Mouse (Mus musculus) urinary bladder, postnatal 10 days (tissue): Measurements from ENCODE around the gene Gripap1.
"Not testable (repeated sequence)": the region's sequence is repeated elsewhere in the genome, so short reads cannot be mapped to it uniquely, and the experiment has no call there.

Experiments used
- DNase-seq: peaks from one replicate; pipeline ENCODE4 v3.0.0; 2022; ENCODE audit warnings: low spot score

Gripap1 gene

DNA sequence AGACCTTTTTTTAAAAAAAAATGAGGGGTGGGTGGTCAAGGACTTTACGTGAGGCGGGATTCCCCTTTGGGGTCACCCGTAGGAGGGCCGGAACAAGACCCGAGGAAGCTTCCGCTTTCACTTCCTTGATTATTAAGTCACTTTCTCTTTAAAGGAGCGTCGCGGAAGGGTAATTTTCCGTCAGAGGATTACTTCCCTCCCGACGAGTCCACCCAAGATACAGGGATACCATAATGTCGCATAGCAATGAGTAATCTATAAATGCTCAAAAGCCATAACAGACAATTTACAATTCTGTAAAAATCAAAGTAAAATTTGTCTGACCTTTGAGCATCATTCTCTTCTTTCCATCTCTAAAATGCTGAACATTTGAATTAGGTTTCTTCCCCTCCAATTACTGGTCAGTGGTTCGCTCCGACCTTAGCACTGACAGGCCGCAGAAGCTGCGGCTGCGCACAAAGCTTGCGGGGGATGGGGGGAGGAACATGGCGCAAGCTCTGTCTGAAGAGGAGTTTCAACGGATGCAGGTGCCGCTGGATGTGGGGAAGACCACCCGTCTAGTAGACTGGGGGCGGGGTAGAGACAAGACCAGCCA is at the start of gene Gripap1:
TSS of gene Gripap1 (plus strand) at position 224 of the 595 bp plus-strand sequence.
- DNase-seq = no peak

DNA sequence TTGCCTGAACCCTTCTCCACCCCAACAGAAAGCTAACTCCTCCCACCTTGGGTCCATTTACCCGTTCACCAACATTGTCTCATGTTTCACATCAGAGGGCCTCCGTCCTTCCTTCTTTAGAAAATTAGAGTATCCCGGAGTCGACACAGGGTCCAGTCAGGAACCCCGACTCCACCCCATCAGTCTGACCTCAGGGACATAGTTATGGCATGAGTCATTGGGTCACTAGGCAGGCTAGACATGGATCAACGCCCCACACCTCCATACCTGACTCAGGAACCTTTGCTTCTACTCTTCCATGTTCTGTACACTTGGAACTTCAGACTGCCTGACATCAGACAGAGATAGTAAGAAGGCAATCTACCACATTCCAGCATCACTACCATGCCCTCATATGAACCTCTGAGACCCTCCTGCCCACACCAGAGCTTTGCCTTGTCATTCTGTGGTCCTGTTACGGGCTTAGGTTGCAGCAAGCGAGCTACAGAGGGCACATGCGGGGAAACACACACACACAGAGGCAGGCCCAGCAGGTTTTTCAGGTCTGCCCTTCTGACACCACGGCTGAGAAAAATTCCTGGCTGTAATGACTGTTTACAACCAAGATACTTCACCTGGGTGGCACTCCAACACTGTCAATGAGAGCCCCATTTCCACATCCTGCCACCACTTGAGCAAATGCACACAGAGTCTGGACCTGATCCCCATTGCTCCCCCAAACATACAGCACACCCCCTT is 49.3 kb upstream of the Gripap1 start:
- DNase-seq = no peak

DNA sequence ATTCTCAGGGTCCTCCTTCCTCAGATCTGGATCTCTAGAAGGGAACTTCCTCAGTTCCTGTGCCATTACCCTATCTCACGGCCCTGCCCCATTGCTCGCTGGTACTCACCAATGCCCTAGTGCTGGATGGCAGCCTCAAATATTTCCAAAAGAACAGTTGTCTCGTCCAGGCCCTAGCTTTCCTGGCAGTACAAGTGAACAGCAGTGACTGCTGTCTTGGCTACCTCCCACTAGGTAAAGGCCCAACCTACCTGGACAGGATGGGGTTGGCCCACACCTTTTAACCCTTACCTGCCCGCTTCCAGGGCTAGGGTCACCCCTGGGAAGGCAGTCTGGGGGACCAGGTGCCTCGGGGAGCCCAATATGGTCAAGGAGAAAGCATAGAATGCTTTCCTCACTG is 48.5 kb upstream of the Gripap1 start:
- DNase-seq = no peak

DNA sequence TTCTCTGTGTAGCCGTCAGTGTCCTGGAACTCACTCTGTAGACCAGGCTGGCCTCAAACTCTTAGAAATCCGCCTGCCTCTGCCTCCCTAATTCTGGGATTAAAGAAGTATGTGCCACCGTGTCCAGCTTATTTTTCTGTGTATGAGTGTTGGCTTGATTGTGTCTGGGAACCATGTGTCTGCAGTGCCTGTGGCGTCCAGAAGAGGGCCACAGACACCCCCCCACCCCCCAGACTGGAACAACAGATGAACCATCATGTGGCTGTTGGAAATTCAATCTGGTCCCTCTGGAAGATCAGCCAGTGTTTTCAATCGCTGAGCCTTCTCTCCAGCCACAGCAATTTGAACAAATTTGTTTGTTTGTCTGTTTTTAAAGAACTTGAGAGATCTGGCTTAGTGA is 46.1 kb upstream of the Gripap1 start:
- no peak for DNase-seq

DNA sequence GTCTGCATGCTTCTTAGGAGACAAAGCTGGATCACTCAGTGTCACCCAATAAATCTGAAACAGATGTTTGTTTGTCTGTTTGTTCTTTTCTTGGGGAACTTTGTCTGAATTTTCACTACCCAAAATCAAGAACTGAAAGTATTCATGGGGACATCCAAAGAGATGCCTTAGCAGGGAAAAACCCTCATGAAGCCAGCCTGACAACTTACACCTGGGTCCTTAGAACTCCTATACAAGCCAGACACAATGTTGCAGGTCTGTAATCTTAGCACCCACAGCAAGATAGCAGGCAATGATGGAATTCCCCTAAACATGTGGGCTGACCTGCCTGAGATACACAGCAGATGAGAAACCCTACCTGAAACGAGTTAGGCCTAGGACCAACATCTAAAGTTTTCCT is 44.6 kb upstream of the Gripap1 start:
- no peak for DNase-seq

DNA sequence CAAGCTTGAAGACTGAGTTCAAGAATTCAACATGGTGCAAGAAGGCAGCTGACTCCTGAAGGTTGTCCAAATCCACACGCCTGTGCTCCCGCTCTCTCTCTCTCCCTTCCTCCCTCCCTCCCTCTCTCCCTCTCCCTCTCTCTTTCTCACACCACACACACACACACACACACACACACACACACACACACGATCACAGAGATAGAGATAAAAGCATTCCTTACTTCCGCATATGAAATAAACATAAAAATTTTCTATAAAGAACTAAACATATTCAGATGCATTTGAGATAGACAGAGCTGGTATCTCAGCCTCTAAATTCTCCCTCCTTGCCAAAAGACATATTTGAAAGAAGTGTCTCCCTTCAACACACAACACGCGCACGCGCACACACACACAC is 44.1 kb upstream of the Gripap1 start:
- DNase-seq = no peak

DNA sequence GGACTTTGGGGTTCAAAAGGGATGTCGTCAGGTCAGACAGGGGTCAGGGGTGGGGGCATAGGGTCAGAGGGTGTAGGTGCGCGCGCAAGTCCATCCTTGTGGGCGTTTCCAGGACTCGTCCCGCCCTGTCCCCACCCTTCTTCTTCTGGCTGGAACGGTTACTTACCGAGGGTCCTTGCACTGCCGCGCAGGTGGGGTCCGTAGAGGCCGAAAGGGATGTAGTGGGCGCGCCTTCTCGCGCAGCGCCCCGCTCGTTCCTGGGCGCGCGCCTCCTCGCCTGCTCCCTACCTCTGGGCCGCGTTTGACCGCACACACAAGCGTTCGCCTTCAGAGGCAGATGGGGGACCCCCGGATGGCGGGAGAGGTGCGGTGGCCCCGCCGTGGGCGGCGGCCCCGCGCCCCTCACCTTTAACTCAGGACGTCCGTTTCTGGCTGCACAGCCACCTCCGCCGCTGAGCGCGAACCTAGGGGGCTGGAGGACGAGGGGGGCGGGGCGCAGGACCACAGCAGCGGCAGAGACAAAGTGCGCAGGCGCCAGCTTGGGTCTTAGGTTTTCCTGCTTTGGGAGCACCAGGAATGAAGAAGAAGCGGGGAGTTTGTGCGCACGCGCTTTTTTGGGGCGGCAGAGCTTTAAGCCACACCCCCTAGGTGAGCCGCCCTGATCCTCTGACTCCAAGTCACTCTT is 39.0 kb upstream of the Gripap1 start, which contains the start of gene Ccdc120:
TSS of gene Ccdc120 (minus strand) at position 474 of the 685 bp plus-strand sequence.
- DNase-seq = no peak

DNA sequence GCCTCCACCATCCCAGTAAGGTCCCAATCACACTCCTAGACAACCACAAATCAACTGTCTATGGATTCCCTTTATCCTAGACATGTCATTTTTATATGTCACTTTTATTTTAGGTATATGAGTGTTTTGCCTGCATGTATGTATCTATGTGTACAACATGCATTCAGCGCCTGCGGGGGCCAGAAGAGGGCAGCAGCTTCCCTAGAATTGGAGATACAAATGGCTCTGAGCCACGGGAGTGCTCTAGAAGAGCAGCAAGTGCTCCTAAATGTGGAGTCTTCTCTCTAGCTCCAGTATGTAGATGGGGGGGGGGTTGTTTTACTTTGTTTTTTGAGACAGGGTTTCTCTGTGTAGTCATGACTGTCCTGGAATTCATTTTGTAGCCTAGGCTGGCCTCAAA is 35.9 kb upstream of the Gripap1 start:
- DNase-seq = not testable (repeated sequence)

DNA sequence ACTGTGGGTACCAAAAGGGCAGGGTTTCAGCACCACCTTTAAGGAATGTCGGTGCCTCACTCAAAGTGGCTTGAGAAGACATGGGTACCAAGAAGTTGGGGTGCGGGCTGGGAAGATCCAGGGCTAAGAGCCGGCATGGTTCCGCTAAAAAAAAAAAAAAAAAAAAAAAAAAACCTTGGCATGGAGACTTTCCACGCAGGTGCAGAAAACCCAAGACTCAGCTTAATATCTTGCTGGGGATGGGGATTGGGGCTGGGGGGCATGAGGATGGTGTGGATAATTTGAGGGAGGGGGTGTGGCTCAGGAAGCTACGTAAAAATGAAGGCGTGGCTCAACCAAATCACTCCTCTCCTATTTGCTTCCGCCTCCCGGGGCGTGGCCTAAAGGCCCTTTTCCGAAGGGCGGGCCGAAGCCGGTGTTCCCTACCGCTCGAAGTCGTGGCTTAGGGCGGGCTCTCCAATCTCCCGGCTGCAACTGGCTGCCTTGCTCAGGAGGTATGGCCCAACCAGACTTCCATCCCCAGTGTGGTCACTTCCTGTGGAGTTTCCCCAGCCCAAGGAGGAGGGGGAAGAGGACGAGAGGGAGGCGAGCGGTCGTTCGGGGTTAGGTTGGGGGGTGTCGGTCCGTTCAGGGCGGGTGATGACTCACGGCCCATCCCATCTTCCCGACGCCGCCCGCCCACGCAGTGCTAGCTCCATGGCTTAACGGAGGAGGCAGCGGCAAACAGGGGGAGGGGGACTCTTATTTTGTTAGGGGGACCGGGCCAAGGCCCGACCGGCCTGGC is 27.2 kb upstream of the Gripap1 start, which contains the start of gene Tfe3:
TSS of gene Tfe3 (plus strand) at position 424 of the 784 bp plus-strand sequence.
- peak; percentile 54 for DNase-seq

DNA sequence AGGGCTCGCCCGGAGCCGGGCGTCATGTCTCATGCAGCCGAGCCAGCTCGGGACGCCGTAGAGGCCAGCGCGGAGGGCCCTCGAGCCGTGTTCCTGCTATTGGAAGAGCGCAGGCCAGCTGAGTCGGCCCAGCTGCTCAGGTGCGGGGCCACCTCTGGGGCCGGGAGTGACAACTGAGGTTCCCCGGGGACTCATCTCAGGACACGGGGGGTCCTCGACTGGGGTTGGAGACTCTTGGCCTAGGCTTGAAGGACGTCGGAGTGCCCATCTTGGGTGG is 26.7 kb upstream of the Gripap1 start:
- DNase-seq = no peak

DNA sequence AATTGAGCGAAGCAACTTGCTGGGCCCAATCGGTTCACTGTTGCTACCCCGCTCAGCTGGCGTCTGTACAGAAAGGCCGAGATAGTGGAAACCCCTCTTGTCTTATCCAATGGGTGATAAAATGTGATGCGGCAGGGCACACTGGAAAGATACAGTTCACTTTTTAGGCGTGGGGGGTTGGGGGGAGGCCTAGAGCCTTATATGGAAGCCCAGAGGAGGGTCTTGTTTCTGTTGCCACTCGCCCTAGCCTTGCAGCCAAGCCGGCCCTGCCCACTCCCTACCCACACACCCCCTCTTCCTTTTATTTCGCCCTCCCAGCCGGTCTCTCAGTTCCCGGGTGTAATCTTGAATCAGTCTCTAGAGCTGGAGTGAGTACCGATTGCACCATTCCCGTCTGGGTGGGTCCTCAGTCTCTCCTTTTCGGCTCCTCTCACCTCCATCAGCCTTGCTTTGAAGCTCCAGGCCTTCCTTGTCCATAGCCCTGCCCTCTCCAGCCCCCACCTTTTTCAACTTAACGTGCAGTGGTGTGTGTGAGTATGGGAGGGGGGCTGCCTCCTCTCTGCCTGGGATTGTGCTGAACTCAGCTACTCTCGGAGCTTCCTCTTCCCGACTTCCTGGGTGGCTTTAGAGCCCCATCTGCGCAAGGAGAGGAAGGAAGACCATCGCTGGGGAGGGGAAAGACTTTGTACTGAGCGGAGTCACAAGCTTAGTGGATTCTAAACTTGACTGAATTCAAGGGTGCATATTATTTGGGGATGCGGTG is 25.8 kb upstream of the Gripap1 start:
- DNase-seq = no peak

DNA sequence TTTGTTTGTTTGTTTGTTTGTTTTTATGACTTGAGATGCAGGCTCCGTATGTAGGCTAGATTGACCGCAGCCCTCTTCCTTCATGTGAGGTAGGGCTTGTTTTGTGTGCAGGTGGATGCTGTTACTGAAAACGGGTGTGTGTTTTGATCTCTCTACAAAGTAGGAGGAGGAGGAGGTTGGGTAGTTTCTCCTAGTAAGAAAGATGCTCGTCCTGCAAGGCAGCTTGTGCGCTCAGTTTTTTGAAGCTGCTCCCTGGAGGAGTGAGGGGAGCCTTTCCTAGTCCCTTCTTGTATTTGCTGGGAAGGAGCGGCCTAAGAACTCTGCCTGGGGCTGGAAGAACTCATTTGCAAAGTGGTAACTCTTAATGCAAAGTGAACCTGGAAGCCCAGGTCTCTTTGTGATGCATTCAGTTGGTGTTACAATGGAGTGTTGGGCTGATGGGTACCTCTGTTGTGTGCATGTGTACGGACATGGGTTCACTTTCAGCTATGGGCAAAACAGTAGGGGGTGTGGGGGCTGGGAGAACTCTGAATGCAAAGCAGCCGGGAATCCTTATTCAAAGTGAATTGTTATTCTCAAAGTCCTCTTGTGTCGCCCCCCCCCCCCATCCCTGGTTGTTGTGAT is 24.8 kb upstream of the Gripap1 start:
- no peak for DNase-seq

DNA sequence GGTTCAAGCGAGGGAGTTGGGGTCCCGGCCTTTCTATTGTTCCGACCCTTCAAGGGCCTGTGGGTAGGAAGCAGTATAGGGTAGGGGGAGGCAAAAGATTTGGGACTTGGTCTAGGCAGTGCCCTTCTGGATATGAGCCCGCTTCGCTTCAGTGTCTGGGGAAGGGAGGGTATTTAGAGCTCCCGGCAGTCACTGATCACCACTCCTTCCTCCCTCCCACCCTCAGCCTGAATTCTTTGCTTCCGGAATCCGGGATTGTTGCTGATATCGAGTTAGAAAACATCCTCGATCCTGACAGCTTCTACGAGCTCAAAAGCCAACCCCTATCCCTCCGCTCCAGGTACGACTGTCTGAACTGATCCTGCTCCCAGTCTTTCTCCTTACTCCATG is 24.3 kb upstream of the Gripap1 start:
- no peak for DNase-seq

DNA sequence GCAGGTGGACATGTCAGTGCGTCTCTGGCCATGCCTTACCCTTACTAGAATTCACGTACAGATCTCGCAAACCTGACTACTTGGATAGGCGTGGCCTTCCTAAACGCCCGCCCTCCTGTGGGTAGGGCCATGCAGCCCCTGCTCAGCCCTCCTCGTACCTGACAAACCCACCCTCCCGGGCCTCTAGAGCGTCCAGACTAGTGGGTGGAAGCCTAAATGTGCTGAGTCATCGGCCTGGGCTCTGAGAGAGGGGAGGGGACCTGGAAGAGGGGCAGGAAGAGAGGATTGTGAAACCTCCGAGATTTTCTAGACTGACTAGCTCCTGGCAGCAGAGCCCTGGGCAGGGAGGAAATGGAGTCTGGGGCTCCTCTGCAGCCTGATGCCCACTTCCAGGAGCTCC is 23.8 kb upstream of the Gripap1 start:
- no peak for DNase-seq

DNA sequence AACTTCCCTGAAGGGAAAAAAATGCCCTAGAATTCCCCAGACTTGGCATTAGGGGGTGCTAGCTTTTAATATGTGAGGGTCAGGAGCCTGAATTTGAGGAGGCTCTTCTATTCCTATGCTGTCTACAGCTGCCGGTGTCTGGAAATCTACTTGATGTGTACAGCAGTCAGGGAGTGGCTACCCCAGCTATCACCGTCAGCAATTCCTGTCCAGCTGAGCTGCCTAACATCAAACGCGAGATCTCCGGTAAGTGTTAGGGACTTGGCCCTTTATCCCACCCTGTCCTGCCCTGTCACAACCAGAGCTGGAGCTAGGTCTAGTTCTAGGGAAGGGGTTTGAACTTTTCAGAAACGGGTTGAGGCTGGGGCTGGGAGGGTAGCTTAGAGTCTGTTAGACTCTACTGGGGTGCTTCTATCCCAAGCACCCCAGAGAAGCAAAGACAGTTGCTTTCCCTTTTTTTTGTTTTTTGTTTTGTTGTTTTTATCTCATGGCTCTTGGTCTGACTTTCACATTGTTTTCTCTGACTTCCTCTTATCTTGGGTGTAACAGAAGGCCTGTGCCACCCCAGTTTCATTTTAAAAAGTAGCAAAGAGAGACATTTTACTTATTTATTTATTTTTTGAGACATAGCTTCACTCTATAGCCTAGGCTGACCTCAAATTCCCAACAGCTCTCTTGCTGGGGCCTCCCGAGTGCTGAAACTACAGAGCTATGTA is 20.1 kb upstream of the Gripap1 start:
- DNase-seq = no peak

DNA sequence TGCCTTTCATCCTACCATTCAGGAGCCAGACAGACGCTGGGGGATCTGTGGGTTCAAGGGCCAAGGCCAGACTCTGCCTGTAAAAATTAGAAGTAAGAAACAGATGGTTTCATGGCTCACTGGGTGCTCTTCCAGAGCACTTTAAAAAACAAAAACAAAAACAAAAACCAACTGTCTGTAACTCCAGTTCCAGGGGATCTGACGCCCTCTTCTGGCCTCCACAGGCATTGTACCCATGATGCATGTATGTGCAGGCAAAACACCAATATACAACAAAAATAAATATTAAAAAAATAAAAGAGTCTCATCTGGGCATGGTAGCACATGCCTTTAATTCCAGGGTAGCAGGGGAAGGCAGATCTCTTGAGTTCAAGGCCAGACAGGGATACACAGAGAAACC is 16.8 kb upstream of the Gripap1 start:
- DNase-seq = no peak

DNA sequence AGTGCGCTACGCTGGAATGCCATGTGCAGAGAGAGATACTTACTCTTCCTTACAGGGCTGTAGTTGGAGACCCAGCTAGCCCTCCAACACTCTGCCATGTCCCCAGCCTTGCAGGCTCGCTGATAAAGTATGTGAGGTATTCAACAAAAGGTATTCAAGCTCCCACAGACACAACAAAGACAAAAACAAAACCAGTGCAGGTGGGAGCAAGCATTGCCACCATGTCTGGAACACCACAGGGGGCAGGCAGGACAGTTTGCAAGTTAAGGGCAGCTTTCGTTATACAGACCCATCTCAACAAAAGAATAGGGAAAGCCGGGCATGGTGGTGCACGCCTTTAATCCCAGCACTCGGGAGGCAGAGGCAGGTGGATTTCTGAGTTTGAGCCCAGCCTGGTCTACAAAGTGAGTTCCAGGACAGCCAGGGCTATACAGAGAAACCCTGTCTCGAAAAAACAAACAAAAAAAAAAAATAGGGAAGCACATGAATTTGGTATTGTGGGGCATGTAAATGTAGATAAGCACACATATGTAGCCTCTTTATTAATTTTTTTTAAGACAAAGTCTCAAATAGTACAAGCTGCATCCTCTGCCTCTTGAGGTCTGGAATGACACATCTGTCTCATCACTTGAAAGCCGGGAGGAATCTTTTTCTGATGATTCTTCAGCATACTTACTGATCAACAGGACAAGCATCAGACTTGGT is 13.9 kb upstream of the Gripap1 start:
- DNase-seq = no peak

DNA sequence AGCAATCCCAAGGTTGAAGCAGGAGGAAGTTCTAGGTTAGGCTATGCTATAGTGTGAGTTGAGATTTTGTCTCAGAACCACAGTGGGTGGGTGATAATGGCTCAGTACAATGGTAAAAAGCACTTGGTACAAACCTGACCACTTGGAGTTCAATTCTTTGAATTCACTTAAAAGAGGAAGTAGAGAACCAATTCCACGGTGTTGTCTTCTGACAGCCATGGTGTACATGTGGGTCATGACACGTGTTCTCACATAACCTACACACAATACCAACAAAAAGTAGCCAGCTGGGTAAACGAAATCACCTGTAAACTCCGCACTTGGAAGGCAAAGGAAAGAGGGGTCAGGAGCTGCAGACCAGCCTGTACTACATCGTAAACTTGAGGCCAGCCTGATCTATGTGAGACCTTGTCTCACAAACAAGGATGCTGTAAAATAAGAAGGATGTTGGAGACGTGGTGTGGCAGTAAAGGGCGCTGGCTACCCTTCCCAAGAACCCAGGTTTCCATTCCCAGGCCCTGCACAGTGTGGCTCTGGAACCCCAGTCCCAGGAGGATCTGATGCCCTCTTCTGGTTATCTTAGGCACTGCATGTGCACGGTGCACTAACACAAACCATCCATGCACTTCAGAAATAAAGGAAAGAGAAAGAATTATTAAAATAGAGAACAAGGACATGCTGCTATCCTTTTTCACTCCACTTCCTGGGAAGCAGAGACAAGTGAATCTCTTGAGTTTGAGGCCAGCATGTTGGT is 13.1 kb upstream of the Gripap1 start:
- DNase-seq = no peak

DNA sequence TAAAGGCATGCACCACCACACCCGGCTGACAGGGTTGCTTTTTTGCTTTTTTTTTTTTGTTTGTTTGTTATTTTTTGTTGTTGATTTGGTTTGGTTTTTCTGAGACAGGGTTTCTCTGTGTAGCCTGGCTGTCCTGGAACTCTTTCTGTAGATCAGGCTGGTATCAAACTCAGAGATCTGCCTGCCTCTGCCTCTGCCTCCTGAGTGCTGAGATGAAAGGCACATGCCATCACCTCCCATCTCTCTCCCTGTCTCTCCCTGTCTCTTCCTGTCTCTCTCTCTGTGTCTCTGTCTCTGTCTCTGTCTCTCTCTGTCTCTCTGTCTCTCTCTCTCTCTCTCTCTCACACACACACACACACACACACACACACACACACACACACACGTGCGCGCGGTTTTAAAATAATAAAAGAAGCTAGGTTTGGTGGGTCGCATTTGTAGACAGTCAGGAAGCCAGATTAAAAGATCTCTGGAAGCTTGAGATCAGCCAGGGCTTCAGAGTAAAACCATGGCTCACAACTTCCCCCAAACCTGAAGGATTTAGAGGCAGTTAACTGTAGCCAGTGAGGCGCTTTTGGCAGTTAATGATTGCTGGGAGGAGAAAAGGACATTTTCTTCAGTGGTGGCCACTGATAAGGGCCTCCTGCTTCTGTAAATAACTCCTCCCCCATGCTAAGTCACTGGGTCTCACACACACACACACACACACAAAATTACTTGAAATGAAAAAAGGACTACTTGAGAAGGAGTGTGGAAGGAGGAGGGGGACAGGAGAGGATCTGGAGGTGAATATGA is 10.9 kb upstream of the Gripap1 start:
- DNase-seq = no peak
